Mouse (Mus musculus) adrenal gland, adult 18-20 months (tissue): ENCODE measurements at regions not wholly inside any gene's neighbourhood (a gene's known extent, or its start where the extent isn't known, plus 50 kb on each side); places are given as distances from the start of the nearest gene placed in this dataset.

Experiments used
- DNase-seq, 2 experiments: peaks; one replicate each; pipeline ENCODE4 v3.0.0; 2021 to 2022; ENCODE audit warnings: low spot score in 2 of 2

- no peak for DNase-seq
These were observed 134.7 kb downstream of the Rnd3 start for GRCm38 (mm10) chr2:51014232-51014631.

GRCm38 (mm10) chr2:51013090-51013489 is 135.8 kb downstream of the Rnd3 start:
- DNase-seq = no peak

- DNase-seq = no peak
These were observed 140.7 kb downstream of the Rnd3 start for GRCm38 (mm10) chr2:51008251-51008533.

GRCm38 (mm10) chr2:51007409-51008250 is 141.3 kb downstream of the Rnd3 start:
- no peak for DNase-seq

GRCm38 (mm10) chr2:51006818-51007217 is 142.1 kb downstream of the Rnd3 start:
- no peak for DNase-seq

GRCm38 (mm10) chr2:51001548-51001947 is 147.4 kb downstream of the Rnd3 start:
- DNase-seq = no peak

GRCm38 (mm10) chr2:50983883-50984410 is 165.0 kb downstream of the Rnd3 start:
- DNase-seq = no peak

- DNase-seq = no peak
These were observed 166.3 kb downstream of the Rnd3 start for GRCm38 (mm10) chr2:50982571-50982970.

- DNase-seq = no peak
These were observed 170.6 kb downstream of the Rnd3 start for GRCm38 (mm10) chr2:50978356-50978755.

- DNase-seq = peak in 1 of 2 experiments; percentile 6
These were observed 177.6 kb downstream of the Rnd3 start for GRCm38 (mm10) chr2:50971131-50971825.

- no peak for DNase-seq
These were observed 180.5 kb downstream of the Rnd3 start for GRCm38 (mm10) chr2:50968382-50968781.

- DNase-seq = no peak
These were observed 181.1 kb downstream of the Rnd3 start for GRCm38 (mm10) chr2:50967826-50968225.

GRCm38 (mm10) chr2:50967133-50967532 is 181.8 kb downstream of the Rnd3 start:
- DNase-seq = no peak

- no peak for DNase-seq
These were observed 183.4 kb downstream of the Rnd3 start for GRCm38 (mm10) chr2:50965485-50966017.

GRCm38 (mm10) chr2:50964062-50964461 is 184.8 kb downstream of the Rnd3 start:
- DNase-seq = no peak

GRCm38 (mm10) chr2:50961049-50961448 is 187.9 kb downstream of the Rnd3 start:
- DNase-seq = no peak

- no peak for DNase-seq
These were observed 189.6 kb downstream of the Rnd3 start for GRCm38 (mm10) chr2:50959323-50959722.

GRCm38 (mm10) chr2:50954361-50955066 is 194.4 kb downstream of the Rnd3 start:
- DNase-seq = no peak

GRCm38 (mm10) chr2:50951027-50951426 is 197.9 kb downstream of the Rnd3 start:
- no peak for DNase-seq

- DNase-seq = no peak
These were observed 199.2 kb downstream of the Rnd3 start for GRCm38 (mm10) chr2:50949717-50950116.

GRCm38 (mm10) chr2:50945526-50945925 is 203.4 kb downstream of the Rnd3 start:
- no peak for DNase-seq
